Mouse (Mus musculus) erythroblast, embryonic 14.5 days (primary cell): ENCODE data around the gene Scaf11. TPM values are rescaled to one million over a fixed set of nuclear protein-coding genes. Genes with fewer than 3 reads are reported as not detected.

ENCODE experiments used
- H3K27me3 ChIP-seq: 2 replicates; pipeline ENCODE4 v1.6.1; 2012; ENCODE audit warnings: inconsistent platforms; ENCODE audit not compliant: control insufficient read depth
- H3K36me3 ChIP-seq: 2 replicates; pipeline ENCODE4 v1.6.1; 2012; ENCODE audit warnings: mild to moderate bottlenecking, inconsistent platforms; ENCODE audit not compliant: control insufficient read depth
- H3K4me1 ChIP-seq: 2 replicates; pipeline ENCODE4 v1.6.1; 2012; ENCODE audit warnings: inconsistent platforms; ENCODE audit not compliant: control insufficient read depth
- H3K4me3 ChIP-seq: replicated peaks from 2 replicates; pipeline ENCODE3; 2012; ENCODE audit warnings: moderate library complexity, mild to moderate bottlenecking, inconsistent platforms
- H3K9me3 ChIP-seq: 2 replicates; pipeline ENCODE4 v1.6.1; 2012; ENCODE audit warnings: low read length, inconsistent platforms, mixed read lengths; ENCODE audit not compliant: control insufficient read depth
- GATA1 ChIP-seq: IDR thresholded peaks from 2 replicates; pipeline ENCODE4 v1.6.1; 2012; ENCODE audit warnings: low read length, inconsistent platforms, mixed read lengths
- TAL1 ChIP-seq: IDR thresholded peaks from 3 replicates; pipeline ENCODE4 v1.6.1; 2012; ENCODE audit warnings: low read length, inconsistent platforms, mixed read lengths
- polyA plus RNA-seq: library from polyadenylated mRNA; stranded (reverse); fragments of >175 nt; gene quantifications from 2 replicates; pipeline ENCODE4 v1.2.3, GENCODE M21; 2012

Scaf11 gene
- polyA plus RNA-seq, 1 experiment = 2.7 TPM

GRCm38 (mm10) chr15:96468316-96468715 lies 7.7 kb upstream of the Scaf11 start:
- peaks cover 2% of the 10 kb centered on the region; the same call in 1 of the 2 replicates for H3K4me1 ChIP-seq
- H3K36me3 ChIP-seq = no peaks in the 10 kb centered on the region
- no peak for TF ChIP-seq GATA1
- no peak for TF ChIP-seq TAL1

GRCm38 (mm10) chr15:96467844-96468243 lies 7.2 kb upstream of the Scaf11 start:
- Histone ChIP-seq H3K4me1 (peaks cover 3% of the 10 kb centered on the region), H3K36me3 (no peaks in the 10 kb centered on the region), H3K27me3 (no peaks in the 10 kb centered on the region), H3K4me3 (no peak overlapping the region), H3K9me3 (peaks cover 10% of the 10 kb centered on the region)
- no peak for TF ChIP-seq GATA1
- TF ChIP-seq TAL1 = no peak

More at GRCm38 (mm10) chr15:96468316-96468715, 7.7 kb upstream of the Scaf11 start:
- Histone ChIP-seq H3K9me3 (peaks cover 10% of the 10 kb centered on the region), H3K4me3 (no peak overlapping the region), H3K27me3 (no peaks in the 10 kb centered on the region; the same call in 1 of the 2 replicates)

DNA sequence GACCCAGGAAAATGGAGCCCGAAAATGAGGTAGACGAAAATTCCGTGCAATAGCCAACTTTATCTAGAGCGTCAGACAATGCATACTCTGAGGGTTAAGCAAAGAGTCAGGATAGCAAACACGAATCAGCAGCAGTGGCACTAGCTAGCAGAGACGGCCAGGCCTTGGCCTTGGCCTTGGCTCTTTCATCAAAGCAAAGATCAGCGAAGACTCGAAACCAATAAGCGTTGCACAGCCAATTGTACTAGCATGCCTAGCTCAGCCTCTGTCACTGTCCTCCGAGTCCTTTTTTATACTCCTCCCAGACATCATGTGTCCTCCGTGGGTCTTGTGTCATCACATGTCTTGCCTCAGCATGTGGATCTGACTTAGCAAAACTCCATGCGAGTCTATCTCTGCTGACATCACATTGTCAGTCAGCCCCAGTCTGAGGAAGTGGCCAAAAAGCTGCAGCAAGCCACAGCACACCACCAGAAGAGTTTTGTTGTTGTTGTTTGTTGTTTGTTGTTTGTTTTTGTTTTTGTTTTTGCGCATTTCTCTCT lies 5.8 kb upstream of the Scaf11 start:
- Histone ChIP-seq H3K4me3 (no peak overlapping the region), H3K36me3 (no peaks in the 10 kb centered on the region), H3K27me3 (no peaks in the 10 kb centered on the region), H3K9me3 (peaks cover 10% of the 10 kb centered on the region), H3K4me1 (peaks cover 18% of the 10 kb centered on the region)
- TF ChIP-seq GATA1 = no peak
- TF ChIP-seq TAL1 = no peak

- H3K27me3 ChIP-seq = no peaks in the 10 kb centered on the region
- H3K9me3 ChIP-seq = peaks cover 10% of the 10 kb centered on the region
- no peak overlapping the region for H3K4me3 ChIP-seq
- H3K4me1 ChIP-seq = peaks cover 21% of the 10 kb centered on the region
- TF ChIP-seq GATA1 = no peak
- TF ChIP-seq TAL1 = no peak
- no peaks in the 10 kb centered on the region for H3K36me3 ChIP-seq
Observed at GRCm38 (mm10) chr15:96465076-96465475, 4.4 kb upstream of the Scaf11 start.

DNA sequence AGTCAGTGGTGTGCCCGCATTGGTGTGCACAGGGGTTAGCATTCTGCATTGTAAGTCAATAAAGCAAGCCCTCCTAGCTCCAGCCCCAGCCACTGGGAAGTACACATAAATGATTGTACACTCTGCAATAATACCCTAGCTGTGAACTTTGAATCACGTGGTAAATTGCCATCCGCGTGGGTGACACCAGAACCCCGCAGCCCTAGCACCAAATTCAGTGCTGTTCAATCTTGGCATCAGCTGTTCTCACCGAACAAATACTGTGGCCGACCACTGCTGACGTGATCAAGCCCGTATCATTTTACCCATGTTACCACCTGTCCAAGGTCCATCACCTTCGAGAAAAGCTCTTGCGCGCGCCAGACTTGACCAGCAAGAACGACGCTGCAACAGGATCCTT lies 3.2 kb upstream of the Scaf11 start:
- Histone ChIP-seq H3K27me3 (no peaks in the 10 kb centered on the region), H3K4me3 (no peak overlapping the region), H3K4me1 (peaks cover 23% of the 10 kb centered on the region), H3K36me3 (peaks cover 2% of the 10 kb centered on the region; the same call in 1 of the 2 replicates), H3K9me3 (peaks cover 10% of the 10 kb centered on the region)
- TF ChIP-seq TAL1 = no peak
- TF ChIP-seq GATA1 = no peak

GRCm38 (mm10) chr15:96462611-96463010 lies 2.0 kb upstream of the Scaf11 start:
- Histone ChIP-seq H3K9me3 (peaks cover 10% of the 10 kb centered on the region), H3K4me3 (no peak overlapping the region), H3K27me3 (no peaks in the 10 kb centered on the region), H3K4me1 (peaks cover 35% of the 10 kb centered on the region), H3K36me3 (peaks cover 13% of the 10 kb centered on the region)
- no peak for TF ChIP-seq TAL1
- no peak for TF ChIP-seq GATA1

DNA sequence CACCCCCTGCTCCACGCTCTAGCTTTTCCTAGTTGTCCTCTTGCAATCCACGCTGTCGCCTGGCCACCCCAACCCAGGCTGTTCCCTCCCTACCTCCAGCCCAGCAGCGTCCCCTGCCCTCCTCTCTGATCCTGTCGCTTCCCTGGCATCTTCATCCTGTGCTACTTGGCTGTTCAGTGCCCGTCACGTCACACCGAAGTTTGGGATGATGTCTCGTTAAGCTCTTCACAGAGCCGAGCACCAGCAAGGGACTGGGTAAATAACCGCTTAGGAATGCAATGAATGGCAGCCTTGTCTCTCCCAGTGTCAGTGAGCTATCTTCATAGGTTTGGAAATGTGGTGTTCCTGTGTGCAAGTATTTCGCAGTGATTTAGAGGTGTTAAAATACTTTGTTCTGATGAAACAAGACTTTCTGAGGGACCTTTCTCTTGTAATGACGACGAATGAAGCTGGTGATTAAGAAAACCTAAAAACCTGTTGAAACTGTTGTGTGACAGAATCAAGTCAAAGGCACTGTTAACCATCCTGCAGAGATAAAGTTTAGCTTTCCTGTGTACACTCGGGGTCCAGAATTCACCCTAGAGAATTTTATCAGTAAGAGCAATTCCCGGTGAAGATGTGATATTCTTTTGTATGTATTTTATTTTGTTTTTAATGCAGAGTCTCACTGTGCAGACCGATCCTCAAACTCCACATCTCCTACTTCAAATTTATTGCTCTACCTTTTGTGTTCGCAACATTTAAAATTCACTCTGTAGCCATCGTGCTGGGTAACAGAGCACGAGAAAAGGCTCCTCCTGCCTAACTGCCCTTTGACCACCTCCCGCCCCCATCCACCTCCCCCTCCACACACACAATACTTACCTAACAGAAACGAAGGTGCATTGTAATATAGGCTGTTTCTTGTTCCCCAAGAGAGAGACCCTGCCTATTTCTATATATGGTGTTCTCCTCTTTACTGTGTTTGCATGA lies 1.2 kb upstream of the Scaf11 start:
- Histone ChIP-seq H3K4me3 (peak overlapping the region; percentile 97), H3K27me3 (no peaks in the 10 kb centered on the region), H3K36me3 (peaks cover 21% of the 10 kb centered on the region), H3K4me1 (peaks cover 43% of the 10 kb centered on the region), H3K9me3 (peaks cover 10% of the 10 kb centered on the region)
- TF ChIP-seq TAL1 (no peak), GATA1 (no peak)

GRCm38 (mm10) chr15:96460451-96460729 lies 253 bp downstream of the Scaf11 start:
- no peak for TF ChIP-seq GATA1
- TF ChIP-seq TAL1 = no peak
- Histone ChIP-seq H3K4me1 (peaks cover 58% of the 10 kb centered on the region), H3K36me3 (peaks cover 34% of the 10 kb centered on the region), H3K9me3 (peaks cover 10% of the 10 kb centered on the region), H3K4me3 (peak overlapping the region; percentile 97), H3K27me3 (no peaks in the 10 kb centered on the region)

DNA sequence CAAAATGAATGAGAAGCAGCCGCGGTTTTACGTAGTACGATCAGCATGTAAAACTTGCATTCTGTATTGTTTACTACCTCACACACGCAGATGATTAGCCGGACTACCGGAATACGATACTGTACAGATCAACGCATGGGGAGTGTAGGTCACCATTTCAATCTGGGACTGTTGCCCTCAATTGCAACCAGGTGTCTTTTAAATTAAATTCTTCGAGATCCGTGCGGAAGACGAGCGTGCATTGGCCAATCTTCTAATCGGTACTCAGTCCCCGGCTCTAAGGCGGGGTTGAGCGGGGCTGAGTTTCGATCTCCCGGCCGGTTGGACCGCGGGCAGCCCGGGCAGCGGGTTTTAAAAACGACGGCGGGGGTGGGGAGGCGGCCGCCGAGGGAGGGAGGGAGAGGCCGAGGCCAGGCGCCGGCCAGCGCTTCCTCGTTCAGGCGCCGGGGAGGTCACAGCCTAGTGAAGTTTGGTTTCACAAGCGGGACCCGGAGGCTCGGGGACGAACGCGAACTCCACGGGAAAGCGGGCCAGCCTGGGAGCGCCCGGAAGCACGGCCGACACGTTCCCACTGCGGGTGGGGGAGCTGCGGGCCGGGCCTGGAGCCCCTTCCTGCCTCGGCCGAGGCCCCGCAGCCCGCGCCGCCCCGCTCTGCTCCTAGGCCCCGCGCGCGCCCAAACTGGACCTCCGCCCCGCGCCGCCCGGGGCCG lies 747 bp downstream of the Scaf11 start:
- TF ChIP-seq TAL1 (no peak), GATA1 (no peak)
- H3K9me3 ChIP-seq = peaks cover 9% of the 10 kb centered on the region
- no peaks in the 10 kb centered on the region for H3K27me3 ChIP-seq
- peaks cover 62% of the 10 kb centered on the region for H3K4me1 ChIP-seq
- H3K4me3 ChIP-seq = peak overlapping the region; percentile 97
- H3K36me3 ChIP-seq = peaks cover 35% of the 10 kb centered on the region
